Mouse (Mus musculus) lung, postnatal 0 days (tissue): Measurements from ENCODE around the gene Msx3.

Experiments used
- CTCF ChIP-seq: IDR thresholded peaks from 2 replicates; pipeline ENCODE4 v1.5.1; 2016; ENCODE audit warnings: antibody characterized with exemption, mild to moderate bottlenecking
- EP300 ChIP-seq: IDR thresholded peaks from 2 replicates; pipeline ENCODE4 v1.6.1; 2016; ENCODE audit warnings: antibody characterized with exemption, mild to moderate bottlenecking, control low read depth

DNA sequence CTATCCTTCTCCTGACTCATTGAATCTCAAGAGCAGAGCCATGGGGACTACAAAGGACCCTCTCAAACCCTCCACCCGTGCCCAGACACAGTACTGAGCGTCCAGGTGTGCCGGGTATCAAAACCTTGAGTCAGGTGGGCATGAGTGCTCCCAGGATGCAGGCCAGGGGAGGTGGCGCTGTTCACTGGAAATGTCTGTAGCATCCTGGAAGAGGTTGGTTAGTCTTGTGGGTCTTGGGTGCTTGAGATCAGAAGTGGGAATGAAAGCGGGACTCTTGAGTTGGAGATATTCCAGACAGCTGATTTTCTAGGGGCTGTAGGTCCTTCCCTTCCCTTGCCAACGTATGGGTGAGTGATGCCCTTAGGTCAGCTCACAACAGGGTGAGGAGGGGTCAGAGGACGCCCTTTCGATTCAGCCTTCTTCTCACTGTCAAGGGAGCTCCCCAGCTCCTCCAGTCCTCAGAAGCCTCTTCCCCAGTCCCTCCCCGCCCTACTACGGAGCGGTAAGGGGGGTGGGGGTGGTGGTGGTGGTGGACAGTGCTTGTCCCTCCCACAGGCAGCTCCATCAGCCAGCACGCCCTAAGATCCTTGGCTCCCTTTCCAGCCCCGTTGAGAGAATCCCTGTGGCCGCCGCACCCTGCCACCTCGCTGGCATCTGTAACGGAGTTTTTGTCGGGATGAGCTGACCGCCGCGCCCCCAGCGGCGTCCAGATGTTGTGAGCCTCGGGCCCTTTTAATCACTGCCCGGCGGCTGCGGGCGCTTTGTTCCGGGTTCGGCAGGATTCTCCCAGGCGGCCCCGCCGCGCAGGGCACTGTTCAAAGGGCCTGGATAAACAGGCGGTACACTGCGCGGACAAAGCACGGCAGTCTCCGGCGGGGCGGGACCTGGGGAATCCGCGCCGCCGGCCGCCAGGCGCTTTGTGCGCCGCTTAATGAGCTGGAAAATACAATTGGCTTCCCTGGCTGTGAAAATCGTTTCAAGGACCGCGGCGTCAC lies 8.8 kb upstream of the Msx3 start:
- TF ChIP-seq EP300 (no peak), CTCF (peak; percentile 20; the same call in 1 of the 2 replicates)
